Mouse (Mus musculus) MEL (cell line): ENCODE data around the gene Pmpca.

ENCODE experiments used
- CHD2 ChIP-seq: IDR thresholded peaks from 2 replicates; pipeline ENCODE4 v1.6.1; 2011; ENCODE audit warnings: low read length, improper control_type of control experiment
- MYC ChIP-seq: IDR thresholded peaks from 2 replicates; pipeline ENCODE4 v1.6.1; 2011; ENCODE audit warnings: low read depth, mild to moderate bottlenecking, low read length, improper control_type of control experiment, moderate library complexity
- TCF12 ChIP-seq: IDR thresholded peaks from 2 replicates; pipeline ENCODE4 v1.6.1; 2014; ENCODE audit warnings: low read depth, mild to moderate bottlenecking, inconsistent platforms, low read length, improper control_type of control experiment, moderate library complexity
- UBTF ChIP-seq: IDR thresholded peaks from 2 replicates; pipeline ENCODE4 v1.6.1; 2012; ENCODE audit warnings: low read depth, mild to moderate bottlenecking, inconsistent platforms, low read length, improper control_type of control experiment, moderate library complexity, borderline replicate concordance; ENCODE audit not compliant: insufficient read depth

DNA sequence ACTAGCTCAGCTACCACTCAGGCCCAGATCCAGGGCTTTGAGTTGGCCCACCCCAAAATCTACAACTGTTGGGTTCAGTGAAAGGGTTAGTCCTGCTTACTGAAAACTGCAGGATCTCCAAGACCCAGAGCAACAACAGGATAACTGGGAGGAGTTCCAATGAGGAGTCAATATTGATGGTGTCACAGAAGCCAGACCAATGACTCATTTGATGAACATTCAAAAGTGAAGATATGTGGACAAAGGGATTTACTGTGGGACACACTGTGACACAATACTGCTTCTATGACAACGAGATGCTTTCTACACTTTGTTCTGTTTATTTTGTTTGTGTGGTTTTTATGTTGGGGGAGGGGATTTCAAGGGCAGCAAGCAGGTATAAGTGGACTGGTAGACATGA, 29.0 kb downstream of the Pmpca start:
- no peak for TF ChIP-seq CHD2
- TF ChIP-seq MYC, result no peak
- TF ChIP-seq UBTF, result no peak
- no peak for TF ChIP-seq TCF12
